Mouse (Mus musculus) activated CD4-positive, CD25-positive, alpha-beta regulatory T cell, adult 4 months (primary cell): ENCODE measurements around the gene Gm609. TPM values are rescaled to one million over a fixed set of nuclear protein-coding genes. Genes with fewer than 3 reads are reported as not detected.
A peak's percentile ranks its signal among the peaks of the same experiment; 100 is the strongest.
"Not testable (repeated sequence)": the region's sequence is repeated elsewhere in the genome, so short reads cannot be mapped to it uniquely, and the experiment has no call there.

Experiments
- ATAC-seq: one replicate; pipeline ENCODE4 v1.8.0; 2017
- polyA plus RNA-seq, 2 experiments: library from polyadenylated mRNA; unstranded; fragments of 100-300 nt; shearing (Covaris generic); gene quantifications; one replicate each; pipeline ENCODE4 v1.2.1; 2017

Gene Gm609
- under 1 TPM in 1 of 2 experiments, not detected in 1; 0.41 TPM for polyA plus RNA-seq

GRCm38 (mm10) chr16:45492927-45493326 is at the start of gene Gm609:
Gene Gm609 (minus strand): TSS chr16:45492969.
- ATAC-seq = no peak

DNA sequence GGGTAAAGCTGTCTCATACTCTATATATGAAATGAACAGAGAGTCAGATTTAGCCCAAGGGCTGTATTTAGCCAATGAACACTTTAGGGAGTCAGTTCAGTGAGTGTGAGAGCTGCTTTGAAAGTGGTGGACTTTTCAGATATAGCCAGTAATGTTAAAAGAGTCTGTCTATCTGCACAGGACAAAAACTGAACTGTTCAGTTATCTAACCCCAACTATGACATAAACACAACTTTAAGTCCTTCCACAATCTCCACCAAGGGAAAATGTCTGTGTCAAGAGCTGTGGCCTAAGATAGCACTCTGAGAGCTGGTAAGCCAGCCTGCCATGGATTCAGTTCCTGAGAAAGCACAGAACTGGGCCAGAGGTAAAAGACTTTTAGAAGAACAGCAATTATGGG is 49.3 kb upstream of the Gm609 start:
- no peak for ATAC-seq

DNA sequence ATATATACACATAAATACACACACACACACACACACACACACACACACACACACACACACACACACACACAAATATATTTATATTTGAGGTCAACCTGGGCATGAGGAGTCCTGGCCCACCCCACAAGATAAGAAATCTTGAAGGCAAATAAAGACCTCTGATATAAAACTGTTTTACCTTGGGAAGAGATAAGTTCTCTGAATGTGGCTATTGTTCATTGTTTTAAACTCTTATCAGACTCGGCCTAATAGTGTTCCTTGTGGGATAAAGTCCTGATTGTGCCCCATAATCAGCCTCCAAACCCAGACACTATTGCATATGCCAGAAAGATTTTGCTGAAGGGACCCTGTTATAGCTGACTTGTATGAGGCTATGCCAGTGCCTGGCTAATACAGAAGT is 45.6 kb upstream of the Gm609 start:
- not testable (repeated sequence) for ATAC-seq

DNA sequence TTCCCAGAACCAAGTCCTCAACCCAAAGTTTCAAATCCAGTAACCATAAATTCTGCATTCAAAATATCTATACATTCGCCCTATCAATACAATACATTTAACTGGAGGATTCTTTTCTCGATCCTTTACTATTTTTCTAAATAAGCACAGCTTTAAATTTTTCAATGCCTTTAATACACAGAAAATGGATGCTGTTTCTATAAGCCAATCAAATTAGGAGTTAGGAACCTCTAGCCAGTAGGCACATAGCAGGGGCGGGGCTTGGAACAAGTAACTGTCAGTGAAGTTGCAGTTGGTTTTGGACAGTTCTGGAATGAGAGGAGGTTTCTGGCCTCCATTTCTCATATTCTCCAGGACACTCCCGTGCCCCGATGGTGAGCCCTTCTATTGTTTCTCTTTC is 42.2 kb upstream of the Gm609 start, which contains the start of gene Slc9c1:
Gene Slc9c1 (plus strand): TSS at position 301 of the 400 bp plus-strand sequence.
- ATAC-seq = no peak

DNA sequence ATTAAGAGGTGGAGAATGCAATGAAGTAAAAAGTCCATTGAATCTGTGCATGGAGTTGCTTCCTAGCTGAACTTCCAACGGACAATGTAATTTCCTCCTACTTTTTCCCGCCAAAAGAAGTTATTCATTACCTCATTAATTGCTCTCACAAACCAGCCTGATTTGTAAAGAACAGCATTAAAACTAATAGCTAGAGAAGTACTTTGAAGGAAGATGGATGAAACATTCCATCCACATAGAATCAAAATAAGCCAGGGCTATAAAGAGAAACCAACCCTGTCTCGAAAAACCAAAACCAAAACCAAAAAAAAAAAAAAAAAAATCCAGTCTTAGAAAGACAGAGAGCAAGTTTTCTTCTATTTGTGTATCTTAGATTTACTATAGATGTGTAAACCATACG is 39.2 kb upstream of the Gm609 start, which contains the start of gene Gm17783:
Gene Gm17783 (minus strand): TSS at position 101 of the 400 bp plus-strand sequence.
- ATAC-seq = no peak

- ATAC-seq = no peak
Observed at GRCm38 (mm10) chr16:45525551-45525950, 32.8 kb upstream of the Gm609 start.

GRCm38 (mm10) chr16:45495326-45495725 is 2.6 kb upstream of the Gm609 start:
- no peak for ATAC-seq

DNA sequence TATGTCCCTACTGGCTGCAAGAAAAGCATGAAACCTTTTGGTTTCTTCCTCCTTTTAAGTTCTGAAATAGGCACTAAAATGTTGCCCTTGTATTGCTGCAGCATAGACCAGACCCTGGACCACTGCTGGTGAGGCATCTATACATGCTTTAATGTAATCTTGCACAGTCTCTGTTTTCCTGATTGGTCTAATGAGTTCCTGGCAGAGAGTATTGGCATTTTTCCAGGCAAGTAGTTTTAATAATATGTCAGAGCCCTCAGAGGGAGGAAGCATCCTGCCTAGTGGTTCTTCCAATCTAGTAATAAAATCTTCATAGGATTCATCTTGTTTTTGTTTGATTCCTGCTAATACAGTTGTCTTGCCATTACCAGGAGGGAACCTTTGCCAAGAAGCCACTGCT is 15.8 kb downstream of the Gm609 start:
- no peak for ATAC-seq

- not testable (repeated sequence) for ATAC-seq
Observed at GRCm38 (mm10) chr16:45471836-45472235, 20.9 kb downstream of the Gm609 start.

DNA sequence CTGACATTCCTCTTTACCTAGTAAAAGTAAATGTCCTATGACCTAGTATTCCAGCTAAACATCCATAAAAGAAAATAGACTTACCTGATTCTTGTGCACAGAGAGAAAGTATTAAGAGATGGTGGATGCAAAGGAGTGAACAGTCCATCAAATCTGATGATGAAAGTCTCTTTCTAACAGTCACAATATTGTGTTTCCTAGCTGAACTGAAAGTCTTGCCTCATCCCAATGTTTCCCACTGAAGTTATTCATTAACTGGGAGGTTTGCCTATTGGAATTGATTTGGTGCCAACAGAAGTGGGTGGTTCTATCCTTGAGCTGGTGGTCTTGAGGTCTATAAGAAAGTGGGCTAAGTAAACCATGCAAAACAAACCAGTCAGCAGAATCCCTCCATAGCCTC is 38.0 kb downstream of the Gm609 start:
- ATAC-seq = no peak

DNA sequence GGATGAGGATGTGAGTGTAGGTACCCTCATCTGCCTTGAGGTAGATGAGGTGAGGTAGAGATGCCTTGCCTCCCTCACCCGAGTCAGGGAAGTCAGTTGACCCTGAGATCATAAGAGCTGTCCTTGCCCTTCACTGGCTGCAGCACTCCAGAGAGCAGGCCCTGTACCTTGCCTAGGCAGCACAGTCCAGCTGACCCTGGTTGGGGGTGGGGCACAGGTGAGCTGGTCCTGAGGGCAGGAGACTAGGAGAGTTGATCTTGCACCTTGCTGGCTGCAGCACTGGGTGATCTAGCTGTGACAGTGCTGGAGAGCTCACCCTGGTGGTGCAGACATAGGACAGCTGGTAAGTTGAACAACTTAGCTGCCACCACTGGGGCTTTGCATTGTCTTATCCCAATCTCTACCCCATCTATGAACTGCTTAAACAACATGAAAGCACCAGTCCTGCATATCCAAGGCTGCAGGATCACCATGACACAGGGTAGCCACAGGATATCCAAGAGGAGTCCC is 55.5 kb downstream of the Gm609 start:
- ATAC-seq = no peak

- ATAC-seq = no peak
Observed at GRCm38 (mm10) chr16:45435591-45435990, 57.2 kb downstream of the Gm609 start.

DNA sequence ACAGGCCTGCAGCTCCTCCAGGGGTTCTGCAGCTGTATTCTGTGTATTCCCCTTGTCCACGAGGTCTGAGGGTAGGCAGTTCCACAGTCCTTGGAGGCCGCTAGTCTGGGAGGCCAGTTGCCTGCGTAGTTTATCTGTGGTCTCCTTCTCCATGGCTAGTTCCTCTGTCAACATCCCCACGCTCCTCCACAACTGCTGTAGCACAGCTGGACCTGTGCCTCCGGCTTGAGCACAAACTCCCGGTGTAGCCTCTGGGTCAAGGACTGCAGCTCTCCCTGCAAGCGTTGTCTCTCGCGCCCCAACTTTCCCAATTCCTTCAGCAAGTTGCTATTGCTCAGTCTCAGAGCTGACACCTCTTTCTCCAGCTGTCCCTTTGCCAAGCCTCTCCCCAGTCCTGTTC is 65.1 kb downstream of the Gm609 start:
- ATAC-seq = no peak

- ATAC-seq = peak; percentile 67
Observed at GRCm38 (mm10) chr16:45413497-45413896, 79.3 kb downstream of the Gm609 start.

DNA sequence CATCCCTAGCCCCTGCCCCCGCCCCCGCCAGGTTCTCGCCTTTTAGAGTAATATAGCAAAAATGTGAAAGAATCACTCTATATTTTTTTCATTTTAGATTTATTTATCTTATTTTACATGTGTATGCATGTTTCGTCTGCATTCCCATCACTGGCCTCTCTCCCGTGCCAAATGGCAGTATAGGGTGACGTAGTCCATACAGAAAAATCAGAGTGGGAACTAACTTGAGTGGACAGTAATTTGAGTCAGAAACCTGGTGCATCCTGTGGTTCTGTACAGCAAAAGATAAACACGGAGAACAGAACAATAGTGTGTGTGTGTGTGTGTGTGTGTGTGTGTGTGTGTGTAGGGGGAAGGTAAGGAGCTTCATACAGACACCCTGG is 83.7 kb downstream of the Gm609 start:
- ATAC-seq = peak; percentile 17

DNA sequence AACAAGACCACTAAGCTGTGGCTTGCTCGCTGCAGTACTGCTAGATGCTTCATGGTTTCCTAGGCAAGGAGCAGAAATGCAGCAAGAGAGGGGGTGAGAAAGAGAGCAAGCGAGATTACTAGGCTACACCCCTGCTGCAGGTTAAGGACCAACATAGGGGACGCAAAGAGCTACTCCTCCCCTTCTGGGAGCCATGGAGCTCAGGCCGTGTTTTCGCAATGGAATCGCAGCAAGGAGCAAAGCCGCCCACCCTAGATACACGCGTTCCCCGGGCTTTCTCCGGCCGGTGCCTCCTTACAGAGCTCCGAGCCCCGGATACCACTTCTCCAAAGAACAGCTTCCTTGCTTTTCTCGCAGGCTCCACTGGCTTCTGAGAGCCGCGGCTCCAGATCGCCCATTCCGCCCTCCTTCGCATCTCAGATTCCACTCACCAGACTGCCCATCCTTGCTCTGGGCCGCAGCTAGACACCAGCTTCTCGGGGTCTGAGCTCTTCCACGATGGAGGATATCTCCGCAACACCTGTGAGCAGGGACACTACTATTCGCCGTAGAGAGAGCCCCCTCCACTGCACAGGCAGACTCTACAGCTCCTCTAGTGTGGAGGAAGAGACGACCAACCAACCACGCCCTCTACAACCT is 84.2 kb downstream of the Gm609 start, which contains the start of gene Cd200:
Gene Cd200 (minus strand): TSS at position 629 of the 639 bp plus-strand sequence.
- peak; percentile 84 for ATAC-seq

- peak; percentile 8 for ATAC-seq
Observed at GRCm38 (mm10) chr16:45407645-45408400, 84.9 kb downstream of the Gm609 start.

GRCm38 (mm10) chr16:45407091-45407490 is 85.7 kb downstream of the Gm609 start:
- ATAC-seq = no peak

- ATAC-seq = no peak
Observed at GRCm38 (mm10) chr16:45402951-45403350, 89.8 kb downstream of the Gm609 start.

DNA sequence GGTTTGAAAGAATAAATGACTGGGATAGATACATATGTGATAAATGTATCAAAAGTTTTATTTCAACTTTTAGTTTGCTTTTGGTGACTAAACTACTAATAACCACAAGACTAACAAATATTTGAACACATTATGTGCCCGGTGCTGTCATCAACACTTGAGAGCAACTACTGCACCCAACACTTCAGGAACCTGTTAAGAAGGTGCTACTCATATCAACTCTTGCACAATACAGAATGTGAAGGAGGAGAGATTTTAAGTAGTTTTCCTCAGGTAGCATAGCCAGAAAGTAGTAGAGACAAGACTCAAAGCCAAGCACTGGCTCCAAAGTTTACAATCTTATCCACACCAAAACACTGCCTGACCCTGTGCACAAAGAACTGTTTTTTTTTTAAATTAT is 90.7 kb downstream of the Gm609 start:
- ATAC-seq = no peak

DNA sequence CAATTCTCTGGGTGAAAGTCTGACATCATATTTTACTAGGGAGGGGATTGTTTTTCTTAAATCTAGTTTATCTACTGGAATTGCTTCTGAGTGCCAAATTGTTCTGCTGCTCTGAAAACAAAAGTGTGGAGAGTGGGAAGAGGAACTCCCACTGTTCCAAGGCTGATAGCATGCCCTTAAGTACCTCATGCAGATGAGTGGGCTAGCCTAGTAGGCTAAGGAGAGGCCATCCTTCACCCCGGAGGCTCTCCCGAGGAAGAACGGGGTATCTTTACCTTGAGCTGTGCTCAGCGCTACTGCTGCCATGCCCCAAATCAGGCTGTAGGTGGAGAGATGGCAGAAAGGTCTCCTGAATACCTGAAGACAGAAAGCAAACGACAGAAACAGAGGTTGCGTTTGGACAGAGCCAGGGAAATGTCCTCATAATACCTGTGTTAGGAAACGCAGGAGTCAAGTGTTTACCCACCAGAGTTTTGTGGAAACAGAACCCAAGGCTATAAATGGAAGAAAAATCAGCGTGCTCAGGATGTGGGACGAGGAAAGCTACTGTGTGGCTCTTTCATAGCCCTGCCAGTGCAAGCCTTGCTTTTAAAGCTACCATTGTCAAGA is 92.7 kb downstream of the Gm609 start:
- ATAC-seq = no peak

GRCm38 (mm10) chr16:45399411-45399810 is 93.4 kb downstream of the Gm609 start:
- ATAC-seq = no peak

- ATAC-seq = no peak
Observed at GRCm38 (mm10) chr16:45397440-45397839, 95.3 kb downstream of the Gm609 start.
